Mouse (Mus musculus) heart, embryonic 13.5 days (tissue): ENCODE data around the gene Ttc7. TPM values are rescaled to one million over a fixed set of nuclear protein-coding genes. Genes with fewer than 3 reads are reported as not detected.

ENCODE experiments used
- ATAC-seq: fragments of 200-750 bp; cut with Nextera tagmentation; 2 replicates; pipeline ENCODE4 v1.8.0; 2017; ENCODE audit warnings: moderate TSS enrichment; ENCODE audit not compliant: insufficient number of reproducible peaks, low FRiP score, low TSS enrichment; ENCODE audit errors: extremely low read depth
- H3K27ac ChIP-seq: fragments of 300-500 bp; sonication (generic); replicated peaks from 2 replicates; pipeline ENCODE4 v1.5.1; 2015; ENCODE audit warnings: moderate library complexity, mild to moderate bottlenecking, inconsistent platforms
- H3K27me3 ChIP-seq: fragments of 300-500 bp; sonication (generic); replicated peaks from 2 replicates; pipeline ENCODE4 v1.6.1; 2015; ENCODE audit warnings: mild to moderate bottlenecking, inconsistent platforms
- H3K36me3 ChIP-seq: fragments of 300-500 bp; sonication (generic); 2 replicates; pipeline ENCODE4 v1.6.1; 2015; ENCODE audit warnings: mild to moderate bottlenecking, inconsistent platforms
- H3K4me1 ChIP-seq: fragments of 300-500 bp; sonication (generic); 2 replicates; pipeline ENCODE4 v1.6.1; 2015; ENCODE audit warnings: inconsistent platforms
- H3K4me2 ChIP-seq: fragments of 300-500 bp; sonication (generic); 2 replicates; pipeline ENCODE4 v1.6.1; 2015; ENCODE audit warnings: inconsistent platforms, mild to moderate bottlenecking, moderate library complexity
- H3K4me3 ChIP-seq: fragments of 300-500 bp; sonication (generic); 2 replicates; pipeline ENCODE4 v1.5.1; 2015; ENCODE audit warnings: moderate library complexity, mild to moderate bottlenecking, inconsistent platforms
- H3K9ac ChIP-seq: fragments of 300-500 bp; sonication (generic); 2 replicates; pipeline ENCODE4 v1.6.1; 2015; ENCODE audit warnings: inconsistent platforms, mild to moderate bottlenecking, moderate library complexity
- H3K9me3 ChIP-seq: fragments of 300-500 bp; sonication (generic); 2 replicates; pipeline ENCODE4 v1.6.1; 2016; ENCODE audit warnings: inconsistent platforms
- WGBS: fragments of 180-500 bp; shearing (Covaris S2); methylation state at CpG from one replicate; pipeline ENCODE4 v1.1.7; 2015; ENCODE audit warnings: mixed read lengths; 5-methylcytosine and 5-hydroxymethylcytosine counted together
- polyA plus RNA-seq: library from polyadenylated mRNA; unstranded; fragments of >200 nt; fragmentation: Nextera tagmentation; extraction: Ambion mirVana; gene quantifications from 2 replicates; pipeline ENCODE4 v1.2.1, GENCODE M21; 2015

The Ttc7 gene
- polyA plus RNA-seq, 1 experiment from 2014 or later = 3.6 TPM

- Histone ChIP-seq H3K9me3 (no peaks in the 10 kb centered on the region), H3K27me3 (no peaks in the 10 kb centered on the region), H3K4me1 (peaks cover 17% of the 10 kb centered on the region), H3K4me2 (no peak overlapping the region), H3K9ac (no peak overlapping the region), H3K36me3 (no peaks in the 10 kb centered on the region), H3K27ac (no peak overlapping the region), H3K4me3 (no peak overlapping the region)
- 11% methylated on average over 5 of the region's 5 CpGs for WGBS
- ATAC-seq = peak; percentile 51; the same call in 1 of the 2 replicates
These were observed 104.4 kb downstream of the Ttc7 start for GRCm38 (mm10) chr17:87387068-87387467.

GRCm38 (mm10) chr17:87391242-87391641, 108.6 kb downstream of the Ttc7 start:
- H3K4me1 ChIP-seq = peaks cover 20% of the 10 kb centered on the region
- H3K9me3 ChIP-seq = no peaks in the 10 kb centered on the region
- no peak overlapping the region; the same call in 1 of the 2 replicates for H3K27ac ChIP-seq
- H3K36me3 ChIP-seq = no peaks in the 10 kb centered on the region
- H3K4me3 ChIP-seq = no peak overlapping the region
- no peak overlapping the region for H3K9ac ChIP-seq
- no peaks in the 10 kb centered on the region for H3K27me3 ChIP-seq
- no peak for ATAC-seq
- H3K4me2 ChIP-seq = no peak overlapping the region
- 63% methylated on average over 7 of the region's 7 CpGs for WGBS

- Histone ChIP-seq H3K9ac (no peak overlapping the region), H3K9me3 (no peaks in the 10 kb centered on the region)
- ATAC-seq = no peak
These were observed 114.4 kb downstream of the Ttc7 start for GRCm38 (mm10) chr17:87397088-87397487.

GRCm38 (mm10) chr17:87402444-87402843, 119.8 kb downstream of the Ttc7 start:
- H3K4me2 ChIP-seq = no peak overlapping the region
- ATAC-seq = no peak
- no peaks in the 10 kb centered on the region for H3K27me3 ChIP-seq
- H3K9ac ChIP-seq = no peak overlapping the region
- no peak overlapping the region for H3K27ac ChIP-seq
- H3K9me3 ChIP-seq = no peaks in the 10 kb centered on the region
- H3K4me3 ChIP-seq = no peak overlapping the region
- 83% methylated on average over 11 of the region's 11 CpGs for WGBS
- no peaks in the 10 kb centered on the region for H3K36me3 ChIP-seq
- H3K4me1 ChIP-seq = no peaks in the 10 kb centered on the region

More at GRCm38 (mm10) chr17:87397088-87397487, 114.4 kb downstream of the Ttc7 start:
- Histone ChIP-seq H3K27me3 (no peaks in the 10 kb centered on the region), H3K4me1 (0 out of 2 replicates have a peak, but pooled peaks cover 5% of the 10 kb centered on the region), H3K36me3 (no peaks in the 10 kb centered on the region), H3K4me3 (no peak overlapping the region), H3K4me2 (no peak overlapping the region), H3K27ac (no peak overlapping the region)
- whole genome bisulfite sequencing = 82% methylated on average over 11 of the region's 11 CpGs

- no peak overlapping the region for H3K9ac ChIP-seq
- H3K27me3 ChIP-seq = no peaks in the 10 kb centered on the region
- no peaks in the 10 kb centered on the region for H3K36me3 ChIP-seq
- no peaks in the 10 kb centered on the region for H3K4me1 ChIP-seq
- ATAC-seq = no peak
- H3K9me3 ChIP-seq = no peaks in the 10 kb centered on the region
- WGBS = 75% methylated on average over 4 of the region's 4 CpGs
- H3K4me3 ChIP-seq = no peak overlapping the region
- H3K4me2 ChIP-seq = no peak overlapping the region
- no peak overlapping the region for H3K27ac ChIP-seq
These were observed 120.8 kb downstream of the Ttc7 start for GRCm38 (mm10) chr17:87403462-87403861.

GRCm38 (mm10) chr17:87405576-87405975, 122.9 kb downstream of the Ttc7 start:
- Histone ChIP-seq H3K27me3 (no peaks in the 10 kb centered on the region), H3K4me2 (no peak overlapping the region), H3K36me3 (no peaks in the 10 kb centered on the region), H3K4me1 (no peaks in the 10 kb centered on the region), H3K9me3 (no peaks in the 10 kb centered on the region), H3K9ac (no peak overlapping the region), H3K4me3 (no peak overlapping the region), H3K27ac (no peak overlapping the region)
- no peak for ATAC-seq
- 72% methylated on average over 11 of the region's 11 CpGs for WGBS

- H3K9ac ChIP-seq = no peak overlapping the region
- 75% methylated on average over 4 of the region's 4 CpGs for WGBS
- H3K27ac ChIP-seq = no peak overlapping the region
These were observed 124.0 kb downstream of the Ttc7 start for GRCm38 (mm10) chr17:87406646-87407045.

GRCm38 (mm10) chr17:87418082-87418481, 135.4 kb downstream of the Ttc7 start:
- ATAC-seq = no peak
- H3K9ac ChIP-seq = no peak overlapping the region
- WGBS = 65% methylated on average over 7 of the region's 7 CpGs

More at GRCm38 (mm10) chr17:87406646-87407045, 124.0 kb downstream of the Ttc7 start:
- H3K4me1 ChIP-seq = no peaks in the 10 kb centered on the region
- H3K4me3 ChIP-seq = no peak overlapping the region
- H3K4me2 ChIP-seq = no peak overlapping the region
- no peaks in the 10 kb centered on the region for H3K9me3 ChIP-seq
- ATAC-seq = no peak
- H3K27me3 ChIP-seq = no peaks in the 10 kb centered on the region
- H3K36me3 ChIP-seq = no peaks in the 10 kb centered on the region

GRCm38 (mm10) chr17:87427511-87427910, 144.8 kb downstream of the Ttc7 start, which contains the start of gene Stpg4:
Gene Stpg4, minus strand, starts transcription at chr17:87427741.
- peaks cover 3% of the 10 kb centered on the region; the same call in 1 of the 2 replicates for H3K4me1 ChIP-seq
- 0 out of 2 replicates have a peak within 1 kb of the TSS, but pooled peaks have one; percentile 33 for H3K9ac ChIP-seq
- H3K27ac ChIP-seq = no peak within 1 kb of the TSS
- peak within 1 kb of the TSS; percentile 42 for H3K4me2 ChIP-seq
- no peak for ATAC-seq
- peaks cover 47% of the 10 kb centered on the region for H3K36me3 ChIP-seq
- H3K9me3 ChIP-seq = no peaks in the 10 kb centered on the region
- H3K27me3 ChIP-seq = no peaks in the 10 kb centered on the region
- WGBS = 47% methylated on average over 24 of the region's 24 CpGs
- no peak within 1 kb of the TSS for H3K4me3 ChIP-seq

More at GRCm38 (mm10) chr17:87418082-87418481, 135.4 kb downstream of the Ttc7 start:
- Histone ChIP-seq H3K27ac (no peak overlapping the region), H3K4me1 (peaks cover 1% of the 10 kb centered on the region), H3K9me3 (no peaks in the 10 kb centered on the region), H3K4me2 (no peak overlapping the region), H3K4me3 (no peak overlapping the region), H3K36me3 (0 out of 2 replicates have a peak, but pooled peaks cover under 1% of the 10 kb centered on the region), H3K27me3 (no peaks in the 10 kb centered on the region)

GRCm38 (mm10) chr17:87429431-87429830, 146.7 kb downstream of the Ttc7 start:
- no peaks in the 10 kb centered on the region for H3K27me3 ChIP-seq
- no peak overlapping the region for H3K4me3 ChIP-seq
- H3K27ac ChIP-seq = no peak overlapping the region
- WGBS = 83% methylated on average over 3 of the region's 3 CpGs
- no peak overlapping the region for H3K9ac ChIP-seq
- H3K36me3 ChIP-seq = peaks cover 62% of the 10 kb centered on the region
- no peak for ATAC-seq
- peaks cover 3% of the 10 kb centered on the region; the same call in 1 of the 2 replicates for H3K4me1 ChIP-seq
- H3K4me2 ChIP-seq = no peak overlapping the region
- no peaks in the 10 kb centered on the region for H3K9me3 ChIP-seq
